In the genomic region with DNA sequence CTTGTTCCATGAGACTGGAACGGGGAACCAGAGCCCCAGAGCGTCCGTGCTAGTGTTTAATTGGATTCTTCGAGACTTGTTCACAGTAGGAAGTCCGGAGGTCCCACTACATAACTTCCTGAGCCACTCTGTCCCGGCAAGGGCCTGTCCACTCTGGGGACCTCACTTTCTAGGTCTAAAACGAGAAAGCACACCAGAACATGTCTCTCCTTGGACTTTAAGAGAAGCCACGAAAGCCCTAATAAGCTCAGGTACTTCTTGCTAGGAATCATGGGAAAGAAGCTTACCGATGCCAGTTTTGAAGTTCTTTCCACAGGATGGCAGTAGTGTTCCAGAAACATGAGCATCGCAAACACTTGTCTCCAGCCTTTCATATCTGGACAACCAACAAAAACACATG, we compare ENCODE assay signal across 8 mouse cellular contexts.
A peak's percentile ranks its signal among the peaks of the same experiment; 100 is the strongest.
DNase-seq lines count a peak whose midpoint lies in the region; ATAC-seq and TF ChIP-seq lines count a peak whose summit lies in the region.

No protein-coding gene starts in this region.

- H3K4me2 ChIP-seq in forebrain, embryonic 12.5 days = peak overlapping the region; percentile 31
- H3K4me2 ChIP-seq in intestine, embryonic 15.5 days (replicated peaks) = peak overlapping the region; percentile 47

- H3K9me3 ChIP-seq in forebrain, embryonic 12.5 days = no peaks in the 10 kb centered on the region
- H3K9me3 ChIP-seq in intestine, embryonic 15.5 days = no peaks in the 10 kb centered on the region

- peak overlapping the region; percentile 31 for H3K4me3 ChIP-seq in forebrain, embryonic 12.5 days (replicated peaks)
- H3K4me3 ChIP-seq in intestine, embryonic 15.5 days (replicated peaks) = peak overlapping the region; percentile 30
- H3K4me3 ChIP-seq in small intestine, adult 2 months (ENCODE audit: low read depth, low read length) = peak overlapping the region; percentile 31; the same call in 1 of the 2 replicates

- no peaks in the 10 kb centered on the region for H3K4me1 ChIP-seq in forebrain, embryonic 12.5 days
- H3K4me1 ChIP-seq in intestine, embryonic 15.5 days (replicated peaks) = no peaks in the 10 kb centered on the region
- no peaks in the 10 kb centered on the region for H3K4me1 ChIP-seq in small intestine, adult 2 months (ENCODE audit: control insufficient read depth, insufficient read depth, insufficient read length, low read length)

- no peaks in the 10 kb centered on the region for H3K36me3 ChIP-seq in forebrain, embryonic 12.5 days (replicated peaks)
- H3K36me3 ChIP-seq in intestine, embryonic 15.5 days = no peaks in the 10 kb centered on the region
- H3K36me3 ChIP-seq in small intestine, adult 2 months (ENCODE audit: control insufficient read depth, insufficient read depth, low read length) = no peaks in the 10 kb centered on the region; the same call in 1 of the 2 replicates

- H3K27ac ChIP-seq in forebrain, embryonic 12.5 days = no peak overlapping the region
- no peak overlapping the region for H3K27ac ChIP-seq in intestine, embryonic 15.5 days
- H3K27ac ChIP-seq in small intestine, adult 2 months (ENCODE audit: insufficient read depth, low read depth, low read length) = no peak overlapping the region

- no peak for TF ChIP-seq POLR2A in small intestine, adult 2 months (IDR thresholded peaks at IDR 0.05; ENCODE audit: low read depth, low read length)

- H3K27me3 ChIP-seq in forebrain, embryonic 12.5 days = no peaks in the 10 kb centered on the region
- no peaks in the 10 kb centered on the region for H3K27me3 ChIP-seq in intestine, embryonic 15.5 days (replicated peaks)
- no peaks in the 10 kb centered on the region for H3K27me3 ChIP-seq in small intestine, adult 2 months (ENCODE audit: control insufficient read depth, insufficient read depth, low read length)

- DNase-seq in kidney, adult 18-20 months = peak; percentile 73
- DNase-seq in kidney, postnatal 10 days = no peak
- DNase-seq in MEL-GATA-1-ER (ENCODE audit: extremely low read depth, low read depth) = peak; percentile 81
- DNase-seq in lung, postnatal 36 days = peak; percentile 90
- no peak for DNase-seq in thymus, postnatal 14 days

- no peak overlapping the region for H3K9ac ChIP-seq in forebrain, embryonic 12.5 days
- H3K9ac ChIP-seq in intestine, embryonic 15.5 days = no peak overlapping the region

- no peak for TF ChIP-seq CTCF in small intestine, adult 2 months (IDR thresholded peaks at IDR 0.05; ENCODE audit: extremely low read depth, insufficient read length, insufficient replicate concordance, low read depth, low read length)

- ATAC-seq in forebrain, embryonic 12.5 days (ENCODE audit: low FRiP score) = no peak
- peak; percentile 28; the same call in 1 of the 2 replicates for ATAC-seq in intestine, embryonic 15.5 days

- 43% methylated on average over 10 of the region's 10 CpGs for WGBS in forebrain, embryonic 12.5 days
- 52% methylated on average over 10 of the region's 10 CpGs for WGBS in intestine, embryonic 15.5 days
- 63% methylated on average over 10 of the region's 10 CpGs for WGBS in small intestine, adult 2 months

Comparison
In these comparisons a context has a peak if more than half of its experiments do, and no peak if none do; other contexts are left out.
1. DNase-seq: peak in kidney, adult 18-20 months (single experiment), MEL-GATA-1-ER (single experiment) and lung, postnatal 36 days (single experiment); none in kidney, postnatal 10 days (single experiment) and thymus, postnatal 14 days (single experiment).
2. Peak in every context shown above with its lines, with median percentiles within 50 percentile points of each other: H3K4me3 ChIP-seq.